Mouse (Mus musculus): ENCODE data around the gene Dcbld2. TPM values are rescaled to one million over a fixed set of nuclear protein-coding genes. Genes with fewer than 3 reads are reported as not detected.

Gene Dcbld2
- total and polyA plus RNA-seq, 3 experiments = 2.2 to 3.7 (median 3.3) TPM

Other genes with a start within 250 kb of the Dcbld2 start
- gene St3gal6, start 115.8 kb downstream of the Dcbld2 start, total RNA-seq (2012; rRNA removed) = 149 and 167 TPM in 2 replicates
- 225 and 240 TPM in 2 replicates for gene St3gal6, start 115.8 kb downstream of the Dcbld2 start, total RNA-seq (2014; rRNA removed)
- 391 and 420 TPM in 2 replicates for gene St3gal6, start 115.8 kb downstream of the Dcbld2 start, polyA plus RNA-seq (2012; ENCODE audit: insufficient read length, low read depth)
- gene Gm813, start 208.5 kb downstream of the Dcbld2 start, total RNA-seq (2012; rRNA removed) = not detected in 2 replicates
- gene Gm813, start 208.5 kb downstream of the Dcbld2 start, total RNA-seq (2014; rRNA removed) = not detected in 2 replicates
- not detected in 2 replicates for gene Gm813, start 208.5 kb downstream of the Dcbld2 start, polyA plus RNA-seq (2012; ENCODE audit: insufficient read length, low read depth)
- gene E330017A01Rik, start 230.3 kb downstream of the Dcbld2 start, total RNA-seq (2012; rRNA removed) = 0.17 and 0.21 TPM in 2 replicates
- gene E330017A01Rik, start 230.3 kb downstream of the Dcbld2 start, total RNA-seq (2014; rRNA removed) = not detected in 2 replicates
- not detected in 2 replicates for gene E330017A01Rik, start 230.3 kb downstream of the Dcbld2 start, polyA plus RNA-seq (2012; ENCODE audit: insufficient read length, low read depth)